Mouse (Mus musculus): ENCODE results near the gene Cfdp1.

Gene Cfdp1

DNA sequence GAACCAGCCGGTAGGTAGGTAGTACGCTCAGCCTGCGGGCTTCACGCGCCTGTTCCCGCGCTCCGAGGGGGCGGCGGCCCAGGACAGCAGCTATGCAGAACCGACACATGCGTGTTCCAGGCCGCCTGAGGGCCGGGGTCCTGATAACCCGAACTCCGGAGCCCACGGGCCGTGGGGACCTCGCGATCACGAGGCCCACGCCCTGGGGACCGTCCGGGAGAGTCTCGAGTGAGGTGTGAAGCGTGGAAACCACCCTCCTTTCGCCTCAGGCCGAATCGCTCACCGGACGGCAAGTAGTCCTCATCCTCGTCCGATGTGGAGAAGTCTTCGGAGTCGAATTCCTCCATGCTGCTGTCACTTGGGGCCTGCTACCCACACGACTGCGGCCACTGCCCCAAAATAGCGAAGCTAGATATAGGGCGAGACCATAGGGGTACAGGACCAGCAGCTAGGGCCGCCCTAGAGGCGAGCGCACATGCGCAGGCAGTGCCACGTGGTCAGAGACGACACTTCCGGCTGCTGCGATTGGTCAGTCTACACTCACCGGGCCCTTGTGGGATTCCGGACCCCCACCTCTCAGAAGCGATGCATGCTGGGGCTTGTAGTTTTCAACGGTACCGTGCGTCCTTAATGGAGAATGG lies at the start of gene Cfdp1:
Gene Cfdp1, minus strand, starts transcription at position 431 of the 641 bp plus-strand sequence.
- DNase-seq (ENCODE audit: low spot score): peak; percentile 87

DNA sequence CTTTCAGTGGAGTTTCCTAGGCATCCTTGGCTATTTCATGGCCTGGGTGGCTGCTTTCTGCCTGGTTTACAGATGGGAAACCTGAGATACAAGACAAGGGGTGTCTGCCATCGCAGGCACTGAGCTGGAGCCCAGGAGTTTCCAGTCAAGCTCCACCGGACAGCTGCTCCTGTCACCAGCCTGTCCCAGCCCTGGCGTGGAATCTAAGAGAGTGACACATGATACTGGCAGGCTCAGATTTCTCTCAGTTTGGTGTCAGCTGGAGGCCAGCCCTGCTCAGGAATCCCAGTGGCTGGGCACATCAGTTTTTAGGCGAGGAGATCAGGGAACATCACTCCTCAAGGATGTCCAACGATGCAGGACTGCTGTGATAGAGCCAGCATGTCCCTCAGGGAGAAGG lies 48.0 kb upstream of the Cfdp1 start:
- DNase-seq (ENCODE audit: low spot score): no peak

DNA sequence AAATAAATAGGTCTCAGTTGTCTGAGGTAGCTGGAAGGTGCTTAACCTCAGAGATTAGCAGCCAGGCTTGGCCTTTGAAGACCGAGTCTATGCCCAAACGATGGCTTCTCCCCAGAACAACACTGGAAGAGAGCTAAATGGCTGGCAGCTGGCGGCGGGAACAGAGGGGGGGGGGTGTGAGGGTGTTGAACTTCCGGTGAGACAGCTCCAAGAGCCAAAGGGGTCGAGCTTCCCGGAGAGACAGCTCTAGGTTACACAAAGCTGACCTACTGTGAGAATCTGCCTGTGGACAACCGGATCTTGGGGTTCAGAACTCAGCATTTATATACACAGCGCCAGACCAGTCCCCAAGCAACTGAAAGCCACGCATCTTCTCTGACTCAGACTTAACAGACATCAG lies 44.5 kb upstream of the Cfdp1 start:
- DNase-seq (ENCODE audit: low spot score): no peak

DNA sequence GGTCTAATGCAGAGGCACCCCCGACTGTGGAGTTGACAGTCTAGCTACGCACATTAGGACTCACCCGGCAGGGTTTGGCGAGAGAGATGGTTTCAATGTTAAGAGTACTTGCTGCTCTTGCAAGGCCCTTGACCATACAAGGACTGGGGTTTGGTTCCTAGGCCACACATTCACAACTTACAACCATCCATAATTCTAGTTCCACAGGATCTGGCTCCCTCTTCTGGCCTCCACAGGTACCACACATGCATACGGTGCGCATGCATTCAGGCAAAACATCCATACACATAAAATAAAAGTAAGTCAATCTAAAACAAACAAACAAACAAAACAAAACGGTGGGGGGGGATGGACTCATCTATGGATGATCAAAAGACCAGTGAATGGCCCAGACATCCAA lies 40.9 kb upstream of the Cfdp1 start:
- no peak for DNase-seq (ENCODE audit: low spot score)

DNA sequence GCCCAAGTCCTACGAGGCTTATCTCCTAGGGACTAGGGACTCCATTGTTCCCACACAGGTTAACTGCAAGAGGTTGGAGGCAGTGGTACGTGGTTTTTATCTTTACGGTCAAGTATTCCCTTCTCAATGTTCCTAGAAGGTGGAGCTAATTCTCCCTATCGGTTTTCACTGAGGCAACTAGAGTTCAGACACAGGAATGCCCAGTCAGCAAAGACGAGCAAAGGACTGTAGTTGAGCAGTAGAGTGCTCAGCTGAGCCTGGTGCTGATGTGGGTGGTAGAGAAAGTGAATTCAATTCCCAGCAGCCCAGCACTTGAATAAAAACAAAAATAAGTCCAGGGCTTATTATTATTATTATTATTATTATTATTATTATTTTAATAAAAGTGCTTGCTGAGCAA lies 38.5 kb upstream of the Cfdp1 start:
- no peak for DNase-seq (ENCODE audit: low spot score)

DNA sequence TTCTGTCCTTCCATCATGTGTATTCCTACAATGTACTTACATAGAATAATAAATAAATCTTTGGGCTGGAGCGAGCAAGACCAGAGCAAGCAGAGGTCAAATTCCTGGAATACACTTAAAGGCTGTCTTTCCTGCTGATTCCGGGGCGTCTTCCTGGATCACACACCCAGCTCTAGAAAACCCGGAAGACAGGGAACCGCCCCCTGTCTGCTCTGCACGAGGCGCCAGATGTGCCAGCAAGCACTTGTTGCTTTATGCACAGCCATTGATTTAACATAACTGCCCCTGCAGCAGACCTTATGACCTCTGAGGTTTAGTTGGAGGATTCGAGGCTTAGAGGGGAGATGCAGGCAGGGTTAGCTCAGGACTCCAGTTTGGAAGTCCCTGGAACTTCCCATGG lies 37.9 kb upstream of the Cfdp1 start:
- no peak for DNase-seq (ENCODE audit: low spot score)

DNA sequence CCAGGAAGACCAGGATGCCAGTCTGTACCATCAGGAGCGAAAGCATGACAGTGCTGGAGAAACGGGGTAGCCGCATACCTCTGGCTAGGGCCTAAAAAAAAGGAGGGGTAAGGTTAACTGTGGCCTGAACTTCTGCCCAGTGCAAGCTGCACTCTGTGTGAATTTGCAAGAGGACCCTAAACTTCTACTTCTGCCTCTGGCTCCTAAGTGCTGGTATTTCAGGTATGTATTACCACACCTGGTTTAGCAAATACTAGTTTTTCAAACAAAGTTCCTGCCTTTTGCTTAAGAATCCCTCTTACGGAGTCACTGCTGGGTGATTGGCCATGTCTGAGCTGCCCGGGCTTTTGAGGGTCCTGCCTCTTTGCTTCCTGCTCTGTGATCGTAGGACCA lies 36.8 kb upstream of the Cfdp1 start:
- DNase-seq (ENCODE audit: low spot score): no peak

DNA sequence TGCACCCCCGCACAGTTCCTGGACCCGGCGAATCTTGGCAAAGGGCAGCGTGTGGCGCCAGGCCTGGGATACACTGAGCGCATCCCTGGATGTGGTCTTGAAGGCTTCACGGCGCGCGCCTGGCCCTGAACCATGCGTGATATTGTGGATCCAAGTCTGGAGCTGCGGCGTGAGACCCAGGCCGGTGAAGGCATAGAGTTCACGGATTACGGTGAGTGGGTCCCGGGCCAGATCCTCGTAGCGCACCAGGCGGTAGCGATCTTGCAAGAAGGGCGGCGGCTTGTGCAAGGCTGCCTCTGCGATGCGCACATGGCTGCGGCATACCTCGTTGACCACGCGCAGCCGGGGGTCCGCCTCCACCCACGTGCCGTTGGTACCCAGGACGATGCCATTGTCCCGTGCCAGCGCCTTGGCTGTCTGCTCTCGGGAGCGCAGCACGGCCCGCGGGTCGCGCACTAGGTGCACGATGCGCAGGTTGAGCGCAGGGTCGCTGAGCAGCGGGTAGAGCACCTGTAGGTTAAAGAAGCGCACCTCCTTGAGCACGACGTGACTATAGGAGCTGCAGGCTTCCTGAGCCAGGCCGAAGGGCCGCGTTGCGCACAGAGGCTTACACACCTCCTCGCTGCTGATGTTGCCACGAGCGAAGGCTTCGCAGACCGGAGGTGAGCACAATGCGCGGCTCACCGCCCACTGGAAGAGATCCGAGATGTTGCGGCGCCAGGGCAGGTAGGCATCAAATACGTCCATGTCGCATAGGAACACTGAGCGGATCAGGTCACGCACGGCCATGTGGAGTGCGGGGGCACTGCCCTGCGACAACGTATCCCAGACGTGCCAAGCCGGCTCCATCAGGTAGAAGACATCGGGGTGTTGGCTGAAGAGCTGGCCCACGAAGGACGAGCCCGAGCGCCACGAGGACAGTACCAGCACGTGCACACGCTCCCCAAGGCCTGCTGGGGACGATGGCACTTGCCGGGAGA lies 36.1 kb upstream of the Cfdp1 start:
- no peak for DNase-seq (ENCODE audit: low spot score)

DNA sequence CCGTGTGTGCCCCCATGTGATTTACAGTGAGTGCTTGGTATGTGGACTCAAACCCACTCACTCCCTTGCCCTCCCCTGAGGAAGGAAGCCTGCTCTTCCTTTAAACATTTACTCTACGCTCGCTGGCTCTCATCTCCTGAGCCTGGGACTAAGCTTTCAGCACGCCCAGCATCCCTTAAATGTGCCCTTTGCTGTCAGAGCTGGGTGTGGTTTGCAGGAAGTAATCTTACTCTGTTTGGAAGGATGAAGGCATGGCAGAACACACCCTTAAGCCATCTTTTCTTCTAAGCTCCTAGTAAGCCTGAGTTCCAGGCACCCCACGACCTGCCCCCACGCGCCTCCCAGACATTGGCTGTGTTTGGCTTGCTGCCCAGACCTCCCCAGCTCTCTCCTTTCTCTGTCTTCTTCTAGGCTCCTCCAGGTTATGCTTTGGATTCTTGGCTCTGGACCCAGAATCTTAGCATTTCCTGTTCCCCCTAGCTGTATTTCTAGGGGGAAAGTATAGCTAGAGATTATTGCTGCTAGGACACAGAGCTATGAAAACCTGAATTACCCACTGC lies 34.1 kb upstream of the Cfdp1 start:
- no peak for DNase-seq (ENCODE audit: low spot score)

DNA sequence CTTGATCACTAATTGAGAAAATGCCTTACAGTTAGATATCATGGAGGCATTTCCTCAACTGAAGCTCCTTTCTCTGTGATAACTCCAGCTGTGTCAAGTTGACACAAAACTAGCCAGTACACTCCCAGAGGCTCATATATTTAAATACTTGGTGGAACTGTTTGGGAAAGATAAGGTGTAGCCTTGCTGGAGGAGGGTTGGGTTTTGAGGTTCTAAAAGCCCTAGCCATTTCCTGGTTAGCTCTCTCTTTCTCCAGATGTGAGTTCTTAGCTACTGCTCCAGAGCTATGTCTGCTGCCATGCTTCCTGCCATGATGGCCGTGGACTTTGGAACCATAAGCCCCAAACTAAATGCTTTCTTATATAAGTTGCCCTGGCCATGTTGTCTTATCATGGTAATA lies 33.4 kb upstream of the Cfdp1 start:
- no peak for DNase-seq (ENCODE audit: low spot score)

DNA sequence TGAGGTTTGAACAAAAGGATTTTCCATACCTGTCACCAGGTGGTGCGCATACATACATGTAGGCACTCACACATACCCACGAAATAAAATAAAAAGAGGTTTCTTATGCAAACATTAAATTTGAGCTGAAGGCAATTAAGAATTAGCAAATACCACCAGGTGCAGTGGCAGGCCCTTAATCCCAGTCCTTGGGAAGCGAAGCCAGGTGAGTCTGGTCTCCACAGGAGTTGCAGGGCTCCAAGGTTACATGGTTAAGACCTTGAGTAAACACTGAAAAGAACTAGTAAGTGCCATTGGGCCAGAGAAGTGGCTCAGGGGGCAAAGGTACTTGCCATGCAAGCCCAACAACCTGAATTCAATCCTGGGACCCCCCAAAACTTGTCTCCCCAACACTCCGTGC lies 29.5 kb upstream of the Cfdp1 start:
- DNase-seq (ENCODE audit: low spot score): no peak

DNA sequence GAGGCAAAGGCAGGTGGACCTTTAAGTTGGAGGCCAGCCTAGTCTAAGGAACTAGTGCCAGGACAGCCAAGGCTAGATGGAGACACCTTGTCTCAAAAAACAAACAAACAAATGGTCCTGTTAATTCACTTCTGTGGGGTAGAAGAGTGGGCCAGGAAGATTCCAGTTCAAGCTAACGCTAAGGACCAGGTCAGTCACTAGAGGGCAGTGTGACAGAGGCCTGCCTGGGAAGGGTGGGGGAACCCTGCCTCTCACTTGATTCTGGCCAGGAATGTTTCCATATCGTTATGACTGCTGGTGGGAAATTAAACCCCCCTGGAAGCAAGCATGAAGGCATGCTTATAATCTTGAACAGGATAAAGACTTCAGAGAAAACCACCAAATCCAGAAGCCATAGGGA lies 27.5 kb upstream of the Cfdp1 start:
- DNase-seq (ENCODE audit: low spot score): peak; percentile 35

DNA sequence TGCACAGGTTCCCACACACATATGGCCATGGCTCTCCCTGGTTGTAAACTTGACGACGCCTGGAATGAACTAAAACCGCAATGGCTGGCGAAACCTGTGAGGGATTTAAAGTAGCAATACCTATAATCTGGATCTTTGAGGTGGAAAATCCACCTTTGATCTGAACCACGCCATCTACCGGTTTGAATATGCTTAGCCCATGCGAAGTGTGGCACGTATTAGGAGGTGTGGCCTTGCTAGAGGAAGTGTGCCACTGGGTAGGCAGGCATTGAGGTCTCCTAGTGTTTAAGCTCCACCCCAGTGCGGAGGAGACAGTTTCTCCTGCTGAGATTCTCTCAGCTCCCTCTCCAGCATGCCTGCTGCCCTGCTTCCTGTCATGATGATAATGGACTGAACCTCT lies 23.6 kb upstream of the Cfdp1 start:
- no peak for DNase-seq (ENCODE audit: low spot score)

DNA sequence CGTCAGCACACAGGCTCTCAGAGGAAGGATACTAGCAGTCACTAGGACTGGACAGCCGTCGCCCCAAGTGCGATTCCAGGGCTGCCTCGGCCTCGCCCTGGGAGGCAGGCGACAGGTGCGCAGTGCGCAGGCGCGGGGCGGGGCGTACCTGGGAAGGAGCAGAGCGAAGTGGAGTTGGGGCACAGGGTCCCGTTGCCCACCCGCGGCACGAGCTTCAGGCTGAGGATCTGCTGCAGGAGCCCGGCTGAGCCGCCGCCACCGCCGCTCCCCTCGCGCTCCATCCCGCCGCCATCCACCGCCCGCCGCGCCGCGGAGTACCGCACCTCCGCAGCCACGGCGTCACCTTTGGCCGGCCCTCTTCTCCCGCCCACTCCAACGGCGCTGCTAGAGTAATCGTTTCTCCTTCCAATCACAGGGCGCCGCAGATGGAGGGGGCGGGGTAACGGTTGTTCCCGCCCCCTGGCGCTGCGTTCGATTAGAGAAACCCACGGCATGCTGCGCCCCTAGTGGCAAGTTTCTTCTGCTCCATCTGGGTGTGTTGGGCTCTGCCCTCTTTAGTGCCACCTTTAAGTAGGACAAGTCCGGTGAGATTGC lies 22.4 kb upstream of the Cfdp1 start, which contains the start of gene Tmem170:
Gene Tmem170, minus strand, starts transcription at position 396 of the 594 bp plus-strand sequence.
- peak; percentile 93 for DNase-seq (ENCODE audit: low spot score)

DNA sequence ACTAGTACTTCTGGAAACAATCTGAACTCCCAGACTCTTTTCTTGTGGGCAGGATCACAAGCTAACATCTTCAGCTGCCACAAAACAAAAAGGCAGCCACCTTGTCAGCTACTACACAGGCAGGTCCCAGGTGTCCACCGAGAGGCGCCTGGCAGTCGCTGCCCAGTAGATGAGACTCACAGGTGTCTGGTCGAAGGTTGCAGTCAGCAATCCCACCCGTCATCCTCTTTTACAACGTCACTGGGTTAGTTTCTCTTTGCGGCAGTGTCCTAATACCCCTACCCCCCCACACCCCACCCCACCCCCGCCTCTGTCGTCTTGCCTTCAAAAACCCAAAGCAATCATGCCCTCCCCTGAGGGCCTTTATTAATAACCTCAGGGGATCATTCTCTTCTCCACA lies 21.7 kb upstream of the Cfdp1 start:
- DNase-seq (ENCODE audit: low spot score): no peak

DNA sequence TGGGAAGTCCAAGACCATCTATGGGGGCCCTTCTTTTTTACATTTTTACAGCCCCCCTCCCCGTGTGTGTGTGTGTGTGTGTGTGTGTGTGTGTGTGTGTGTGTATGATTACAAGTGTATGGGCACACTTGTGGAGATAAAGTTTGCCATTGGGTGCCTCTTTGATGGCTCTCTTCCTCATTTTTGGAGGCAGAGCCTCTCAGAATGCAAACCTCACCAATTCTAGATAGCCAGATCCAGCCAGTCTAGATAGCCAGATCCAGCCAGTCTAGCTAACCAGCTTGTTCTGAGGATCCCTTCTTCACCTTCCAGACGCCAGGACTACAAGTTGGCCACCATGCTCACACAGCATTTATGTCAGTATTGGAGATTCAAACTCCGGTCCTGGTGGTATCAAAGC lies 17.2 kb upstream of the Cfdp1 start:
- no peak for DNase-seq (ENCODE audit: low spot score)

DNA sequence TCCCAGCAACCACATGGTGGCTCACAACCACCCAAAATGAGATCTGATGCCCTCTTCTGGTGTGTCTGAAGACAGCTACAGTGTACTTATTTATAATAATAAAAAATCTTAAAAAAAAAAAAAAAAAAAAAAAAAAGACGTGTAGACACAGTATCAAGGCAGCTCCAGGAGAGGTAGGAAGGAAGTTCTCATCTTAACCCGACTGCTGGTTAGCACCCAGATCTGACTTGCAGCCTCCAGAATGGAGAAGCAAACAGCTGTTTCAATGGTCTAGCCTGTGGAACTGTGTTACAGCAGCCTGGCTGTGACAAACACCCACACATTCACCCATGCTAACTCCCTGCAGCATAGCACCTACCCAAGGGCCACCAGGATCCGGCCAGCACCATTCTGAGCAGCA lies 16.3 kb upstream of the Cfdp1 start:
- DNase-seq (ENCODE audit: low spot score): no peak

DNA sequence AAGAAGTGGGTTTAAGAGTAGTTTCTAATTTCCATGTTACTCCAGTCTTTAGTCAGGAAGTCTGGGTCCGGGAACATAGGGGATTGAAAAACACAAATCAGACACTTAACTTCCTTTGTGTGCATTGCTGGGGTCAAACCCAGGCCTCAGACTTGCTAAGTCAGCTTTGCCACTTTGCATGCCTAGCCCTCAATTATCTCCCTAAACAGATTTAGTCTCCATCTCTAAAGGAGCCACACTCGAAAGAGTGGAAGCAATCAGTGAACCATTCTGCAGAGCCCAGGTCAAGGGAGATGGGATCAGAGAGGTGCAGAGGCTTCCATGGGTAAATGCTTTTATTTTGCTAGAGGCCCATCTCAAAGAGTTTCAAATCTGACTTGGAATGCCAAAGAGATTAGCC lies 14.6 kb upstream of the Cfdp1 start:
- DNase-seq (ENCODE audit: low spot score): no peak

DNA sequence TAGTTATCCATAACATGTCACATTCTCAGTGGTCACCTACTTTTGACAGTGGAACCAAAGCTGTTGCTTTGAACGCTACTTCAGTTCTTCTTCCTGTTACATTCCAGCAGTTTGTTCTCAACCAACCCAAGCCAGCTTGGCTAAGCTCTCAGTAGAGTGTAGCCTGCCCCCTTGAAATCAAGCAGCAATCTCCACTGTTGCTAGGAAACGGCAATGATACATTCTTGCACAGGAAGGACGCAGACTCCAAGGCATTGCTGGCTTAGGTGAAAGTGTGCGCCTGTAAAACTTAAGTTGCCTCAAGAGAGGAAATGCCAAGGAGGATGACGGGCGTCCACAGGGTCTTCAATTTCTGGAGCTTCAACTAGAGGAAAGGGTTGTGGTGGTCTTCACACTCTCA lies 11.8 kb upstream of the Cfdp1 start:
- DNase-seq (ENCODE audit: low spot score): no peak

DNA sequence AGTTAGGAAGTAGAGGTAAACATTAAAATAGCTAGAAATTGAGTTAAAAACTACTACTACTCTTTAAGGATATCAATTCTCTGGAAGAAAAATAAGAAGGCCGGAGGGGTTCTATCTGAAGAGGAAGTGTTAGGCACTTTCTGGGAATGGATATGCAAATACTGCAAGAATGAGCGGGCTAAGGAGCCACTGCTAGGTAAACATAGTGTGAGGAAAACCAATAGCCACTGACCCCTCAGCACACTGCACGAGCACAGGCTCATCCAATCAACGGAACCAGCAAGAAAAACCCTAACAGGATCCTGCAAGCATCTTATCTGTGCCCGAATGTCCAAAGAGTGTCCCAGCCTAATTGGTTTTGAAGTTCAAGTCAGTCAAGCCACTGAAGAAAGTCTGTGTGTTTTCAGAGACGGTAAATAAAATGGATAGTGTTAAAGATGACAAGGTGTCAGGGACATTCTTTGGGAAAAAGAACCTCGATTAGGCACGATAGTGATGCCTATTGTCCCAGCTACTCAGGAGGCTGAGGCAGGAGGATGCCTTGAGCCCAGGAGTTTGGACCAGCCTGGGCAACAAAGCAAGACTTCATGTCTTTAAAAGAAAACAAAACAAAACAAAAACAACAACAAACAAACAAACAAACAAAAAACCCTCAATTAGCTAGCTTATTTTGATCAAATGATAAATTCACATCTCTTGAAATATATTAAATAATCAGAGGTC lies 11.2 kb upstream of the Cfdp1 start:
- no peak for DNase-seq (ENCODE audit: low spot score)

DNA sequence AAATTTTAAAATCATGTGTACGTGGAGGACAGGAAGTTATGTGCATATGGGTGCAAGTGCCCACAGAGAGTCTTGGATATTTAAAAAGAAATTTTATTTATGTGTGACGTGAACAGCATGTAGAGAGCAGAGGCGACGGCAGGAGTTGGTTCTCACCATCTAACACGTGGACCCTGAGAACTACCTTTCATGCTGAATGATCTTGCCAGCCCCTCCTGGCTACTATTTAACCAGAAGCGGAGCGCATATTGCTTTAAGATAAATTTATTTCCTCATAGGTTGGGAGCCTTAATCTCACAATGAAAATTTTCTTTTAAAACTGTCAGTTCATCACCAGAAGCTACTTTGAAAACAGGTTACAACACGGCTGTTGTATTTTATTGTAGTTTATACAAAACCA lies 10.6 kb upstream of the Cfdp1 start:
- no peak for DNase-seq (ENCODE audit: low spot score)

DNA sequence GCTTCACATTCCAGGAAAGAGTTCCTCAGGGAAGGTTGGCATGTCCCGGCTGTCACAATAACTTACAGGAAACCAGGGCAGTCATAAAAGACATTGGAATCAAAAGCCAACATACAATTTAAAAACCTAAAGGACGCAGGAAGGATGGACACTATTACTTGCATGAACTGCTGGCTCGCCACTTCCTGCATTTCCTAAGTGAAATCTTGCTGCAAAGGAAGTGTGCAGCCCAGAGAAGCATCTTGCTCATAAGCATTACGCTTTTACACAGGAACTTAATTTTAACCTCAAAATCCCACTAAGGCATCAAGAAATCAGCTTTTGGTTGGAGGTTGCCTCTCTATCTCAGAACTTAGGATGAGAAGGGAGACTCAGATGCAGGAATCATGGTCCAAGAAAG lies 9.2 kb upstream of the Cfdp1 start:
- DNase-seq (ENCODE audit: low spot score): no peak
